Mouse (Mus musculus) mesoderm, embryonic 11.5 days (tissue): ENCODE data around the gene Gm20388.

Source experiments
- DNase-seq: peaks from one replicate; pipeline ENCODE4 v3.0.0-alpha.2; 2012; ENCODE audit warnings: low read depth, low spot score

Gene Gm20388

DNA sequence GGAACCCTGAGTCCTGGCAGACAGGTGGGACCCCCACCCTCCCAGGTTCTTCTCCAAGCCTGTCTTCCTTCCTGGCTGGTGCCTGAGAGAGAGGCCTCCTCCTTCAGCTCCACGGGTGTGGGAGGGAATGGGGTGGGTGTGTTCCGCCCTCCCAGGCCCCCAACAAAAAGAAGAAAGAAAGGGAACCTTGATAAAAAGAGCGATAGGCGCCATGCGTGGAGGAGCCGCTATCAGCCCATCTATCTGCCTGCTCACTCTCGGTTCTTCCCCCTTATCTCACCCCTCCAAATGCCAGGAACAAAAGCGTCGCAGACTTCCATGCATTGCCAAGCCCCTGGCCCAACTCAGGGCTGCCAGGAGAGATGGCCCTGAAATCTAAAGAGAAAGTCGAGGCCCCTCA lies 2382.8 kb downstream of the Gm20388 start:
- no peak for DNase-seq

DNA sequence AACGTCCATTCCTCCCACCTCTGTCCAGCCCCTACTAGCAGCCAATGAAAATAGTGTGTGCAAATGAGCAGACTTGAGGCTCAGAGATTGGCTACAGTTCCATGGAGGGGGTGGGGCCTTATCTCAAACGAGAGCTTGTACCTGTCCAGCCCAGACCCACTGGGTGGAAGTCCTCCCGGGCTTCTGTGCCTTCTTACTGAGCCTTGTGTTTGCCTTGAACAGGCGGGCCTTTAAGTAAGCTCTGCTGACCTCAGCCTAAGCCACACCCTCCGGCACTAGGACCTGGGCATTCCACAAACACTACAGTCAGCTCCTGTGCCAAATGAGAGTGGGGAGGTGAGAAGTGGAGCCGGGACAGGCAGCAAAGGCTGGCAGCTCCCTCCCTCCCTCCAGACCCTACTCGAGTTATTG lies 2383.6 kb downstream of the Gm20388 start:
- peak; percentile 79 for DNase-seq

DNA sequence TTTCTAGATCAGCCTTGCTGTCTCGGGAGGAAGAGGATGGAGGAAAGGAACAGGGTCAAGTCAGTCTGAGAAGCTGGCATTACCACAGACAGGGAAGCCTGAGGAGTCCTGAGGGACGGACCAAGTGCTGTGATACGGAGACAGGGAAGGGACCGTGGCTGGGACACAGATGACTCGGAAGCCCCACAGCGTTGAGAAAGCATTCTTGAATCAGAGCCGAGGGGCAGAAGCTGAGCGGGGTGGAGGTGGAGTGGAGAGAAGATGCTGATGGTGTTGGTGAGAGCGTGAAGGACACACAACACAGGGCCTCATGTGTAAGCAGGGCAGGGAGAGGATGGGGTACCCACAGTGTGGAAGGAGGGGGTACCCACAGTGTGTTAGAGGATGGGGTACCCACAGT lies 2384.7 kb downstream of the Gm20388 start:
- DNase-seq: no peak

DNA sequence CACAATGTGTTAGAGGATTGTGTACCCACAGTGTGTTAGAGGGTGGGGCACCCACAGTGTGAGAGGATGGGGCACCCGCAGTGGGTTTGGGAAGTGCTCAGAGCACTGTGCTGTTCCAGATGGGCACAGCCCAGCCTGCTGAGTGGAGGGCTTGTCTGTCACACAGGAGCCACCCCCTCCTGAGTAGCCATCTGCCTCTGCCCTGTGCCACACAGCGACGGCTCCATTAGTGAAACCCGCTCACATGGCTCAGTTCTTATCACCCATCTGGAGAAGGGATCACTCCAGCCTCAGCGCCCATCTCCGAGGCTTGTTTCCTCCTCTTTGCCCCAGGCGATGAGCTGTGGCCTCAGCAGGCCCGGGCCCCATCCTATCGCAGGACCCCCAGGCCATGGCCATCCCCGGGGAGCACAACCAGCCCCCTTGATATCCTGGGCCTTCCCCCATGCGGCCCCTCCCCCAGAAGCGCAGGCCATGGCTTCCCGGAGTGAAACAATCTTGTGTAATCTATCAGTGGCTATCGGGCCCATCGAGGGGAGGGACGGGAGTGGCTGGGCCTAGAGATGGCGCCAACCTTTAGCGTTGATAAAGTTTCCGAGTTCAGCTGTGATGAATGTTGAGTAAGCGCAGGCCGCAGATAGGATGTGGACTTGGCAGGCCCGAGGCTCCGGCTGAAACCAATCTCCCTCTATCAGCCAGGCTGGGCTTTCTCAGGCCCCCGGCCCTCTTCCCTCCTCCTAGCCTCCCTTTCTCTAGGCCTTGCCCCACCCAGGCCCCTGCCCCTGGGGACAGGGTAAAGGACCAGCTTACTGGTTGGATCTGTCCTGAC lies 2385.7 kb downstream of the Gm20388 start:
- DNase-seq: no peak

DNA sequence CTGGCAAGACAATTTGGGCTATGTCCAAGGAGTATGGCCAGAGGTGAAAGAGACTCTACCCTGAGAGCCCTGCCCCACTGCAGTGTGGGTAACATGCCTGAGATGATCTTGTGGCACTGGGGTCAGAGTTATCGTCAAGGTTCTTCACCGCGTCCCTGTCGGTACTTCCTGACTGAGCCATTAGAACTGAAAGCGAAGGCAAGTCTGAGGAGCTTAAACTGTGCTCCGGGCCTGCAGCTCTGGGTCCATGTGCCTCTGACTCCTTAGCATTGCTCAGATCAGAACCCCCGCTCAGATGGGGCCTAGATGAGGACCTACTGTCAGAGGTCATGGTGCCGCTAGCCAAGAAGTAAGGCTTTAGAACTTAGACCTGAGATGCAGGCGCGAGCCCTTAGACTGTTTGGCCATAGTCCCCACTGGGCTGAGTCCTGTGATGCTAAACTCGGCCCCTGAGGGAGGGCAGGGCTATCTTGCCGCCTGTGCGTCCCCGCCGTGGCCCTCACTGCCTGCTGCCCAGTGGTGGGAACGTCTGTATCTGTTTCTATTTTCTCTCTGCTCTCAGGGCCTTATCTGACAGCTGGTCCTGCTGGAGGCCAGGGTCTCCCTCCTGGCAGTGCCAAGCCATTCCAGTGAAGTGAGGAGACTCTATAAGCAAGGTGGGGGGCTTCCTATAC lies 2389.1 kb downstream of the Gm20388 start:
- DNase-seq: no peak

DNA sequence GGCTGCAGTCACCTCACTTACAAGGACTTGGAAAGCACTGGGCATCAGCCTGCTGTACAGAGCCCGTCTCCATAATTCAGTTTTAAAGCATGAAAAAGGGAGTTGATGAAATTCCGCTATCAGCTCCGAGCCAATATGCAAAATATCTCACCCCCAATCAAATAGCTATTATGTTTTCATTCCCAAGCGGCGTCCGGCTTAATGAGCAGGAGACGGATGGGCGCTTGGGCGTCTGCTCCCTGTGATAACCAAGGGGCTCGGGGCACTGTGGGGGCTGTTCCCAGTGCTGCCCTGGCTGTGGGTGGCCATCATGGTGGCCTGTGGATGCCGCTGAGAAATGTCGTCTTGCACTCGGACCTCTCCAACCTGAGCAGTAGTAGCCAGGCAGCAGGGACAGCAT lies 2390.4 kb downstream of the Gm20388 start:
- DNase-seq: no peak

DNA sequence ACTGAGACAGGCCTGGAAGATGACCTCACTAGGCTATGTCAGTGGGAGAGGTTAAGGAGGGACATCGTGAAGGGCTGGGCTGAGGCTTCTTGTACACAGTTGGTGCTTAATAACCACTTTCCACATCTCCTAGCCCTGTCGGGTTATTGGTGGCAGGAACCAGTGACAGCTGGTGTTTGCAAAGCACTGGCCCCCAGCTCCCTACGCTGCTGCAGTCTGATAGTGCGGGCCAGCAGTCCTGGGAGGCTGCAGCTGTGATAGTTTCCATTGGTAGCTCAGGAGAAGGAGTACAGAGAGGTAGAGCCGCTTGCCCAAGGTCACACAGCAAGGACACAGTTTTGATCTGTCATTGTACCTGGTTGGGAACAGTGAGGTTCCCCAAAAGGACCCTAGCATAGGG lies 2391.2 kb downstream of the Gm20388 start:
- no peak for DNase-seq

DNA sequence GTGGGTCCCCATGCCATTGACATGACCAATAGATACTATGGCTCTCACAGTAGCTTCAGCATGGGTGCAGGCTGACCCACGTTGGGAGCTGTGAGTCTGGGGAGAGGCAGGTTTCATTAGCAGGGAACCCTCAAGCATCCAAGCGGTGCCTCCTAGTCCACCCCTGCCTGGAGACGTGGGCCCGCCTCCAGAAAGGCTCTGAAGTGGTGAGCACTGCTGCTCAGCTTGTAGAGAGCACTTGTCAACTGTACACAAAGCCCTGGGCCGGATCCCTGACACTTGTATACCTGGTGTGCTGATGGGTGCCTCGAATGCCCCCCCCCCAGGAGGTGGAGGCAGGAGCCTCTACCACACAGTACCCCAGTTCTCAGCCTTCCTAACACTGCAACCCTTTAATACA lies 2392.8 kb downstream of the Gm20388 start:
- DNase-seq: no peak

DNA sequence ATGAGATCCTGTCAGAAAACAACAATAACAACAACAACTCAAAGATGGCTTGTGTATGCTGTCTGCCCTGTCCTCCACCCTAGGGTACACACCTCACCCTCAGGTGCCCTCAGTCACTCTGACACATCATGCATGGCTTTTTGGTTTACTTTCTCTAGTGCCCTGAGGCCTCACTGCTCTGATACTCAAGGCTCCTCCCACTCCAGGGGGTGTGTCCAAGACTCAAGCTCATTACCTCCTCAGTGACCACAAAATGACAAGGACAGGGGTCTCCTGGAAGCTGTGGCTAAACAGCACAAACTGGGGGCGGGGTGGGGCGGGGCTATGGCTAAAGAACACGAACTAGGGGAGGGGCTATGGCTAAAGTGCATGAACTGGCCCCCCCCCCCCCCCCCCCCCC lies 2393.4 kb downstream of the Gm20388 start:
- DNase-seq: no peak

DNA sequence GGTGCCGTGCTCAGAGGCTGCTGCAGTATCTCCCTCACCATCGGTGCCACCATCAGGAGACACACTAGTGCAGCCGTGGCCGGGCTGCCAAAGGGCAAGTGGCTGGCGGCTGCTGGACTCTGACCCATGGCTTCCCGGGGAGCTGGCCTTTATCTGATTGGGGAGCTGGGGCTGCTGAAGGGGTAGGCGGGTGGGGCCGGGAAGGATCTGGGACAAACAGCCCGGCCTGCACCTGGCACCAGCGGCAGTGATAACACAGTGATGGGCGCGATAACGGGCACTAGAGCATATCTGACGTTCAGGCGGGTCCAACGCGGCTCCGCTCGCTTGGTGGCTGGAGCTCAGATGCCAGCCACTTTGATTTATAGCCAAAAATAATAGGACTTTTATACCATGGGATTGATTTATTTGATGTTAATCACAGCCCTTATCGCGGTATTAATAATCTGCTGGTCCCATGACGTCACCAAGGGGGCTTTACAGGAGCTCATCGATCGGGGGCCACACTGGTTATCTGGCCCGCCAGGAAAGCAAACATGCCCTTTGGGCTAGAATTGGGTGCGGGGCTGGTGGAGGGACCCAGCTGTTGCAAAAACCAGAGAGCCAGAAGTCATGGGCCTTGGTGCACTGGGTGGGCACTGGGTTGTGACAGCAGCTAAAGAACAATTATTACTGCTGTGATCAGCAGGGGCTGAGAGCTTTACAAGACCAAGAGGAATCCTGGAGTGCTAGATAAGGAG lies 2396.2 kb downstream of the Gm20388 start:
- no peak for DNase-seq

DNA sequence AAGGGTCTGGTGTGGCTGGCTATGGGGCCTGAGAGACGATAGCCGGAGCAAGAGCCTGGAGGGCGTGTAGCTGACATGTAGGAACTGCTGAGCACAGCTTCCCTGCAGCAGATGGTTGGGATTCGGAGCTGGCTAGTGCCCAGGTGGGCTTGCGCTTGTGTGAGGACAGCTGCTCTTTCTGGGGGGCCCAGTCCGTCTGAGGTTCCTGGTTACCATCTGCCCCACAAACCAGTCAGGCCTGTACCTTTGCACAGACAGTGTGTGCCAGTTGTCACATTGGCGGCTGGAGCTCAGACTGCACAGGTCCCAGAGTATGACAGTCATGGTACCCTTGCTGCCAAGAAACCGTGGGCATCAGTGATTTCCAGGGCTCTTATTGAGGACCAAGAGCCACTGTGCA lies 2397.2 kb downstream of the Gm20388 start:
- no peak for DNase-seq

DNA sequence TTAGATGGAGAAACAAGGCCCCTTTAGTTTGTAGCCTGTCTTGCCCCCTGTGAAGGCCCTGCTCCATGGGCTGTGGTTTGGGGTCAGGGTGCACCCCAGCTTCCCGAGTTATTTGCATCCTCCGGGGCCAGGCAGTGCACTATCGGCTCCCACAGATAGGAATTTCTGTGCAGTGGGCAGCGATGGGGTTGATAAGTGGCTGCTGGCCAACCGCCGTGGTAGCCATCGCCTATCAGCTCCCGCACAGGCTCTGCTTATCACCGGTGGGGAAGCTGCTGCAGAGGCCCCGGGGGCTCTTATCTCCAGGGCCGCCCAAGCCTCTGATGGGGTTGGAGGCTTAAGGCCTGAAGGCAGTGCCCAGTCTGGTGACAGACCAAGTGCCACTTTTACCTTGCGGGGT lies 2398.6 kb downstream of the Gm20388 start:
- no peak for DNase-seq

DNA sequence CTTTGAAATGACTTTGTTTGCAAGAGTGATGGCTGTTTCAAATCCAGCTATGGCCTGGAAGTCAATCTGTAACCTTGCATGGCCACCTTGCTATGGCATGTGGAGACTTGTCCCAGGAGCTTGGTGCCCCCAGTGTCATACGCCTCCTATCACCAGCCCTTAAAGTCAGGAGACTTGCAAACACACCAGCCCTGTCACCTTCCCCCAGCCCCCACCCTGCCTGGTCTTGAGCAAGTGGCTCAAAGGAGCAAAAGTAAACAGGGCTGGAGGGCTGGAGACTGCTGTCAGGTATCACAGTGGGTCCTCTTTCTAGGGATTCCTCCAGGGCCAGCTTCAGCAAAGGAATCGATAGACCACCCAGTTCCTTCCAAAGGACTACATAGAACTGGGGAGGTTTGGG lies 2400.5 kb downstream of the Gm20388 start:
- no peak for DNase-seq

DNA sequence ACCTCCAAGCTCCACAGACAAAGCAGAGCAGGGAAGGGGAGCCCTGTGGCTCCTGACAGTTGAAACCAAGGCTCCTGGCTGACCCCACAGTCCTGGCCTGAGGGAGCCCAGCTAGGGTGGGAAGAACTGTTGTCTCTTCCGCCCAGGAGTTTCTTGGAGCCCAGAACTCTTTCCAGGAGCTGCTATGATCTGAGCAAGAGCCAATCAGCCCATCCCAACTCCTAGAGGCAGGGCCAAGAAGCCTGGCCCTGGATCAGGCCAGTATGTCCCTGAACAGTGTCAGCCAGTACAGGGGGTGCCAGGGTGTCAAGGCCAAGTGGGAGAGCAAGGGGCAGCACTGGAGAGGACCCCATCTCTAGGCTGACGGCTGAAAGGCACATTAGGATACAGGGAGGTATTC lies 2401.9 kb downstream of the Gm20388 start:
- DNase-seq: no peak

DNA sequence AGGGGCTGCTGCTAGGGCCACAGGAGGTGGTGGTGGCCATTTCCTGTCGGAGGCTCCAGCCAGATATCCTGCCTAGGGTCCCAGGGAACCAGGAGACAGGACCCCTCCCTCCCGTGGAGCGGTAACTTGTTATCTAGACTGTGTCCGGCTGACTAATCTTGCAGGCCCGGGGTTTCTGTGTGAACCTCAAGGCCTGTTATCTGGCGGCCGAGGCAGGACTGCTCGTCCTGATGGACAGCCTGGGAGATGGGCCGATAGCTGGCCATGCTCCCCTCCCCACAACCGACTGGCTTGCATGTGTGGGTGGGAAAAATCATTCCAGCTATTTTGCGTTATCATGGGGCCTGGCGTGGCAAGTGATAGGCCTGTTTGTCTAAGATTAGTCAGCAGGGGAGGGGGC lies 2402.7 kb downstream of the Gm20388 start:
- DNase-seq: no peak

DNA sequence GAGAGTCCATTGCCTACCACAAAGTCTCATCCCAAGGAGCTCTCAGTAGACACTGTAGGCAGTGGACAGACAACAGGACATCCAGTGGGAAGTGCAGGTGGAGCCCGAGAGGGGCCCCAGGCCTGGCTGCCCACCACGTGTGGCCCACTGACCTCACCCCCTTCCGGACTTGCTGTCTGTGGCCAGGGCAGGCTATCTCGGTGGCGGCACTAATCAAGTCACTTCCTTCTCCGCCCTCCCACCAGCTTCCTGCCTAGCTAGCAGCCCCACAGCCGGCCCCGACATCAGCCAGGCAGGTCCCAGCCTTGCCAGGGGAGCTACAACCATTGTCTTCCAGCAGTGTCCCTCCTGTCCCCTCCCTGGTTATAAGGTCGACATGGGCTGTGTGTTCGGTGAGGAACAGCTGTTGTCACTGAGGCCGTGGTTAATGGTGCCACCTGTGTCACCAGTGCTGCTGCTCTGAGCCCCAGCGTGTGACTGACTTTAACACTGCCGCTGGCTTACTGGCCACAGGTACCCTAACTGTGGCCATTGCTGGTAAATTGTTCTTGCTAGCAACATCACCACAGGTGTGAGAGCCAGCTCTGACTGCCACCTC lies 2404.4 kb downstream of the Gm20388 start:
- DNase-seq: no peak

DNA sequence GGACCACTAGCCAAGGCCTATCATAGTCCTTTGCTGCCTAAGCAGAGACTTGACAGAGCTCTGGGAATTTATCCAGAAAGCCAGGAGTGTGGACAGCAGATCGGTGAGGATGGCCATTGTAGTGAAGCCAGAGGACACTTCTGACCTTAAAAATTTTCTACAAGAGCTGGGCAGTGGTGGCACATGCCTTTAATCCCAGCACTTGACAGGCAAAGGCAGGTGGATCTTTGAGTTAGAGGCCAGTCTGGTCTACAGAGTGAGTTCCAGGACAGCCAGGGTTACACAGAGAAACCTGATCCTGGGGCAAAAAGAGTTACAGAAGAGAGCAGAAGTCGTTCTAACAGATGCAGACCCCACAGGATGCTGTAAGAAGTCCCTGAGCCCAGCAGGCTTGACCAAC lies 2405.8 kb downstream of the Gm20388 start:
- DNase-seq: no peak

DNA sequence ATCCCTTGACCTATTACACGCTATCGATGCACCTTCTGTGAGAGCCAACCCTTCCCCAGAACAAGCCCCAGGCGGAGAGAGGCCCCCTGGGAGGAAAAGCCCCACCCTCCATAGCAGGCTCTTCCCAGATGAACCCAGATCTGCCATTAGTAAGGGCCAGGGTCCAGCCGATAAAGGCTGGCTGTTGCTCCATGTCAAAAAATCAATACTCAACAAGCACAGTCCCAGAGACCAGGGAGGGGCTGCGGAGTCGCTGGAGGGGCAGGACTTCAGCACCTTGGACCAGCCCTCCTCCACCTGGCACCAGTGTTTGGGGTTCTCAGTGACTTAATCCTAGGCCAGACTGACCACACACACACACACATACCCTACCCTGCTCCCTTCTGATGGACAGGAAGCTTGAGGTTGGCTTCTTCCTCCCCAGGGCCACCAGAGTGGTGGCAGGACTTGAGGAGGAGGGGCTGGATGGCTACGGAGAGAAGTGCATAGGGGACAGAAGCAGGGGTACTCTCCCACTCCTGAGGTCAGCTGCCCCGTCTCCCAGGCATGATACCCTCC lies 2407.4 kb downstream of the Gm20388 start:
- no peak for DNase-seq

DNA sequence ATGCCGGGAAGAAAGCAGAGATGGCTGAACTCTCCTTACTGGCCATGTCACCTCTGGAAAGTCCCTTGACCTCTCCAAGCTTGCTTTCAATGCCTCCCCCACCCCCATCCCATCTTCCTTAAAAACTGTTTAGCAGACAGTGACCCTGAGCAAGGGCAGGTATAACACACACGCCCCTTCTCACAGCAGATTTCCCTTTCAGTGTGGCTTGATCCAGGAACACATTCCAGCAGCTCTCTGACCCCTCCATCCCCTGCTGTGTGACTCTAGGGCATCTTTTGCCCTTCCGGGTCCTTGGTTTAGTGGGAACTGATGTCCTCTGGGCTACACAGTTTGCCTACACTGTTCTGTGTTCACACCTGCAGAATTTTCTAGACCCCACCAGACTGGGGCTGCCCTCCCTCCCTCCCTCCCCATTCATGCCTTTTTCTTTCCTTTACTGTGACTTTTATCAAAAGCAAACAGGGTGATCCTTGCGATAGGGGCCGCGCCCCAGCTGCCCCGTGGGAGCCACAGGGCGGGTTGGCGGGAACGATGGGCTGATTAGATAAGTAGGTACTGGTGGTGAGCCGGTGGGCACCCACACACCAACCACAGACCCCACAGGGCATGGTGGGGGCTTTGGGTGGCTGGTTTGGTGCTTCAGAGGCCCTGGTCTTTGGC lies 2408.5 kb downstream of the Gm20388 start:
- no peak for DNase-seq

DNA sequence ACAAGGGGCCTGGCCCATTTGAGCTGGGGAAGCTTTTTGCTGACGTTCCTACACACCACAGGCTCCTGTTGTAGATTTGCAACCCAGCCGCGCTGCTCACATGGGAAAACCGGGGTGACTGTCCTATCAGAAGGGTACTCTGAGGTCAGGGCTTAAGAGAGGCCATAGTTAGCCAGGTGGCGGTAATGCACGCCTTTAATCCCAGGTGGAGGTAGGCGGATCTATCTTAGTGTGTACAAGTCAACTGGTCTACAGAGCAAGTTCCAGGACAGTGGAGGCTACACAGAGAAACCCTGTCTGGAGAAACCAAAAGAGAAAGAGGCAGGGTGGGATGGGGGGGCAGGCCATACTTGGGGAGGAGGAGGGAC lies 2409.1 kb downstream of the Gm20388 start:
- no peak for DNase-seq

DNA sequence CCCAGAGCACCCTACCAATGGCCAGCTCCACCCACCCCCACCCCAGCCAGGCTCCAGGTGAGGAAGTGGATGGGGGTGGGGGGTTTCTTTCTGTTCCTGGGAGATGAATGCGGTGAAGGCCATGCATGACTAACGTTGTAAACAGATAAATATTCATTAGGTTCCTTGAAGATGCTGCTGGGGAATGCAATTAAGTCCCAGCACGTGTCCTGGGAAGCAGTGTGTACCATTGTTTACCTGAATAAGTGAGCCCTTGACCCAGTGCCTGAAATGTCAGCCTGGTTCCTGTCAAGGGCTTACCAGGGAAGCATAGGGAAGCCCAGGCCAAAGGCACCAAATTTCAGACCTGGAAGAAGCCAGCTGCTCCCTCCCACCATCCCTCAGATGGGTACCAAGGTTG lies 2409.9 kb downstream of the Gm20388 start:
- DNase-seq: no peak
